ENCODE assay signal across 8 mouse cellular contexts in the genomic region with DNA sequence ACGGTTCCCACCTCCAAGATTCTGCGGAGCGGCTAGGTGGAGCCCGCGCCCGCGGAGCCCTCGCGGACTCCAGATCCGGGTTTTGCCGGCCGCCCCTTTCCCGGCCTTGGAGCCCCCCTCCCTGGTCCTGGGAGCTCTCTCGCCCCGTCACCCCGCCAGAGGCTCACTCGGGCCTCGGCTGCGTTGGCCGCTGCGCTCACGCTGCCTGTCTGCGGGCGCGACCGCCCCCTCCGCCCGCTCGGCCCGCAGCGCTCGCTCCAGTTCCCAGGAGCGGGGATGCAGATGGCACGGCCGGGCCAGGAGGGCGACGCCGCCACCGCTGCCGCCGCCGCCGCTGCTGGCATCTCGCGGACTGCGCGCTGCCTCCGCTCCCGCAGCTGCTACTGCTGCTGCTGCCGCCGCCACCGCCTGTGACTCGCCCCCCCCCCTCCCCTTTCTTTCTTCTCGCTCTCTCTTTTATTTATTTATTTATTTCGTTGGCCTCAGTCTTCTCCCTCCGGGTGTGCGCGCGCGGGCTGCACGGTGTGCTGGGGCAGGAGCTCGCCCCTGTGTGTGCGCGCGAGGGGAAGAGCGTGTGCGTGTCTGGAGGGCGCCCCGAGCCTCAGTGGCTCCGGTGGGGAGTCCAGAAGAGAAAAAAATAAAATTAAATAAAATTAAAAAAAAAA. TPM values are rescaled to one million over a fixed set of nuclear protein-coding genes. Genes with fewer than 3 reads are reported as not detected.
DNase-seq lines count a peak whose midpoint lies in the region; ATAC-seq lines count a peak whose summit lies in the region.

TSS of gene Adgrl3 (plus strand) at position 549 of the 665 bp plus-strand sequence.

- peak within 1 kb of the TSS; percentile 75 for H3K9ac ChIP-seq in hindbrain, embryonic 11.5 days (ENCODE audit: low read depth, low read length)

- H3K4me3 ChIP-seq in hindbrain, embryonic 11.5 days (ENCODE audit: low read depth, low read length), result peak within 1 kb of the TSS; percentile 79

- ATAC-seq in hindbrain, embryonic 11.5 days (ENCODE audit: low FRiP score), result peak; percentile 90
- ATAC-seq in activated CD4-positive, CD25-positive, alpha-beta regulatory T cell, adult 4 months, result no peak

- peaks cover 4% of the 10 kb centered on the region; the same call in 1 of the 2 replicates for H3K4me1 ChIP-seq in hindbrain, embryonic 11.5 days (replicated peaks; ENCODE audit: control insufficient read depth, insufficient read depth, low read length)

- H3K27me3 ChIP-seq in hindbrain, embryonic 11.5 days (ENCODE audit: control insufficient read depth, insufficient read depth, low read length), result no peaks in the 10 kb centered on the region

- no peaks in the 10 kb centered on the region for H3K9me3 ChIP-seq in hindbrain, embryonic 11.5 days (ENCODE audit: control insufficient read depth, low read length)

- no peaks in the 10 kb centered on the region for H3K36me3 ChIP-seq in hindbrain, embryonic 11.5 days (ENCODE audit: control insufficient read depth, insufficient read depth, low read length)

- under 1% methylated on average over 45 of the region's 70 CpGs for WGBS in hindbrain, embryonic 11.5 days

- peak within 1 kb of the TSS; percentile 93 for H3K4me2 ChIP-seq in hindbrain, embryonic 11.5 days (replicated peaks; ENCODE audit: low read depth, low read length)

- peak; percentile 34 to 43 for DNase-seq in adrenal gland, adult 18-20 months (ENCODE audit: low spot score in 2 of 2)
- DNase-seq in cerebellum, postnatal 10 days, result peak; percentile 93 to 96
- peak; percentile 72 to 73 for DNase-seq in frontal cortex, postnatal 14 days (ENCODE audit: low spot score in 2 of 2)
- DNase-seq in hindbrain, embryonic 11.5 days (ENCODE audit: low spot score), result peak; percentile 90
- peak; percentile 58 for DNase-seq in left cerebral cortex, adult 11 months (ENCODE audit: low spot score)
- DNase-seq in lung, postnatal 10 days, result peak; percentile 89
- peak; percentile 80 for DNase-seq in retina, postnatal 7 days (ENCODE audit: low read depth, low spot score)

- peak within 1 kb of the TSS; percentile 97 for H3K27ac ChIP-seq in hindbrain, embryonic 11.5 days (ENCODE audit: low read depth, low read length)

RNA-seq across cellular contexts. Expression of gene Adgrl3, which starts in this region (rescaled TPM):
- total RNA-seq in adrenal gland, adult 18-20 months (2021), result 1 to 10 TPM; 5.1 to 5.5 TPM
- polyA plus RNA-seq in hindbrain, embryonic 11.5 days (2014; fragmentation: Nextera tagmentation; extraction: Ambion mirVana), result 30.9 and 40.2 TPM in 2 replicates
- polyA plus RNA-seq in activated CD4-positive, CD25-positive, alpha-beta regulatory T cell, adult 4 months (2017; shearing (Covaris generic)), result 1 to 10 TPM in 1 of 2 experiments, not detected in 1; 1.4 TPM

Comparison
In these comparisons a context has a peak if more than half of its experiments do, and no peak if none do; other contexts are left out.
1. RNA of gene Adgrl3 (polyA plus RNA-seq): 30.9 to 40.2 TPM in hindbrain, embryonic 11.5 days; 1.4 TPM in activated CD4-positive, CD25-positive, alpha-beta regulatory T cell, adult 4 months; every median in the first group is over 10 times any median in the second.
2. DNase-seq: peak in every context shown above with its lines; median percentile 94 in cerebellum, postnatal 10 days; 90 in hindbrain, embryonic 11.5 days; 89 in lung, postnatal 10 days; 80 in retina, postnatal 7 days; 72 in frontal cortex, postnatal 14 days; 58 in left cerebral cortex, adult 11 months; 38 in adrenal gland, adult 18-20 months.